Mouse (Mus musculus) T-helper 17 cell (primary cell): ENCODE measurements around the gene Crmp1.

Experiments
- in situ Hi-C, 2 experiments: fragments of 300-600 bp; cut with MboI, MseI; formaldehyde crosslinking; loops; 1 replicate in 1 of 2; 2 replicates in 1 of 2; pipeline ENCODE4 v1.15.1; 2025; ENCODE audit warnings: high pct_unique_total_duplicates in 2 of 2

Crmp1 gene

DNA sequence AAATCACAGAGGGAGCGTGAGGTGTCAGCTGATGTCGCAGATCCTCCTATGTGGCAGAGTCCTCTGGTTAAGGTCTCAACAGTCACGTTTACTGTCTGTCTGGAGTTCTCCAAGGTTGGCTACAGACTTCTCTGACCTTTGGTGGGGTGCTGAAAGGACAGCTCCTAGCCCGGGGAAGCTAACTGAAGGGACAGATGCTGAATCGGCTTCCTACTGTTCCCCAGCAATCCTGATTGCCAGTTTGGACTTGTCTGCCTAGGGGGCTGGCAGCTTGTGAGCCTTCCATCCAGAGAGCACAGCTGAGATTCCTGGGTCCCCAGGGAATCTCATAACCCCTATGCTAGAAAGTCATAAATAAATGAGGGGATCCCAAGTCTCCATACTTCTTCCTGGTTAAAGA lies 1.2 kb upstream of the Crmp1 start:
- in situ Hi-C loops: no loop called here

DNA sequence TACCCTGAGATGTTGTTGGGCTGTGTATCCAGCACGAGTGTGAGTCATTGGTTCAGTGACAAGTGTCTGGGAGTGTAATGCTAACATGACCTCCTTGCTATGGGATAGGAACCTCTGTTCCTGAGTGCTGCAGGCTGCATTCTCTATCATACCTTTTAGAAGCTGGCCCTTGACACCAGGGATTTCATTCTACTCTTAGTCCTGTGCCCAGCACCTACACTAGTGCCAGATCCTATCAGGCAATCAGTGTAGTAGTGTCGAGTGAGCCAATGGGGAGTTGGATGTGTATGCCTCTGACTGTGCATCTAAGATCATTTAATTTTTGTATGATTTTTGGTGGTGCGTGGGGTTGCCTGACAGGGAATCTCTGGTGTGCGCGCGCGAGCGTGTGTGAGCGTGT lies 516 bp upstream of the Crmp1 start:
- in situ Hi-C loops: no loop called here

DNA sequence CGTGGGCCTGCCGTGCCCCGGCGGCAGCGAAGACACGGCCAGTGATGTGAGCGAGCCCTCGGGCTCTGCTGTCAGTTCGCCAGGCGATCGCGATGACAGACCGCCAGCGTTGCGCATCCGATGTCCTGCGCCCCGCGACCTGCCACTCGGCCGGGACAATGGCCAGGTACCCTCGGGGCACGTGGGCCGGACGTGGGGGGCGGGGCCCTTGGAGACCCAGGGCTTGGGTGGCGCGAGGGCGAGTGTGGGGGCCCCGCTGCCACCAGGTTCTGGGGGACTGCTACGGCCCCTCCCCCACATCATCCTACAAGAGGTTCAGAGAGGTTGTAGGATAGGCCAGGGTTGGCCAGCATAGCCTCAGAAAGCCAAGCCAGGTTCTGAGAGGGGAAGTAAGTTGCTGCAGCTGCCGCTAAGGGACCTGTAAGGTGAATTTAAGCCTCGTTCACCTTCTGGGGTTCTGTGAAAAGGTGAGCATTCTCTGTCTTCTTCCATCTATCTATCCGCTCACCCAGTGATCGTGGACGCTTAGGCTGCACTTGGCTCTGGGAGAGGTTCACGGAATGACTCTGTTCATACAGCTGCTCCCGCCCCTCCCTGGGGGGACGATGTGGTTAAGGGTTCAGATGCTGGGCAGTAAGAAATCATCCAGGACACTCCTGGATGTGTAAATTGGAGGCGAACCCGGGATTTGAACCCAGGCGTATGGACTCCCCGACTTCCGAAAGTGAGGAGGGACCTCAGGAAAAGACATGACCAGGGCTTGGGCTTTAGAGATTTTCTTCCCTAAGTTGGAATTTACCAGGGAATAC lies 824 bp downstream of the Crmp1 start:
- in situ Hi-C loops: no loop called here

DNA sequence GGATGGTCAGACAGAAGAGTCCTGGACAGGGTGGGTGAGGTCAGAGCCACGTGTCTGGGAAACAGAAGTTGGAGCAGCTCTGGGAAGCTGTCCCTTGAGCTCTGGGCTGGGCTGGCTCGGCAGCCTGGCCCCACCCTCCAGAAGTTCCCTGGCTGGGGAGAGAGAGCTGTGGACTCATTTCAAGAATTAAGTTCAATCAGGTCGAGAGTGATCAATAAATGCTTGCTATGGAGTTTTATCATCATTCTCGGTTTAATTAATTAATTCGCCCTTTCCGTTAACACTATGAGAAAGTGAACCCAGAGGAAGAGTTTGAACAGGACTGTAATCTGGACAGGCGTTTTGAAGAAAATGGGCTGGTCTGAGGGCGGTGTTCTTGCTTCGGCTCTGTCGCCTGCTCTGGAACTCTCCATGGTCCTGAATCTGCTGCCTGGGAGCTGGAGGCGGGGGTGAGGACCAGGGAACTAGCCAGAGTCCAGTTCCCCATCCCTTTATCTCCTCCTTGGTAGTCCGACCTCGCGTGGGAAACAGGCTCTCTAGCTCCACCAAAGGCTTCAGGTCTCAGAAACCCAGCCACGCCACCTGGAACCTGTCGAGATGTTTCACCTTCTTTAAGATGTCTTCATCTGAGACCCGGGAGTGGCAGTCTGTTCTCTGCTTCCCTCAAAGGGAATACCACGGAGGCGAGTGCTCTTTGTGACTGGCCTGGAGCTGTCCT lies 1.6 kb downstream of the Crmp1 start:
- in situ Hi-C loops: no loop called here

DNA sequence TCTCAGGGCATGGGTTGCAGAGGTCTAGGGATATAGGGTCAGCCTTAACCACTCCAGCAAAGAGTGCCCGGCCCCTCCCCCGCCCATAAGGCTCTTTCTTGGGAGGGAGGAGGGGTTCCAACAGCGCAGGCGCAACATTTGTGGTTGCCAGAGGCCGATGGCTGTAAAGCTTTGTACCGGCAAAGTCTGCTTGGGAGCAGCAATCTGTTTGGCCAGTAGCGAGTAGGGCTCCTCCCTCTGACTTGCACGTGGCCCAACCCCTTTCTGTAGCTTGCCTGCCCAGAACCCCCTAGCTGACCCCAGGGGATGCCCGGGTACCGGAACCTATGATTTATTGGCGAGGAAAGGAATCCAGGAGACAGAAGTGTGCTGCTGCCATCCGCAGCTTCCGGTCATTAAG lies 2.4 kb downstream of the Crmp1 start:
- in situ Hi-C loops: no loop called here

DNA sequence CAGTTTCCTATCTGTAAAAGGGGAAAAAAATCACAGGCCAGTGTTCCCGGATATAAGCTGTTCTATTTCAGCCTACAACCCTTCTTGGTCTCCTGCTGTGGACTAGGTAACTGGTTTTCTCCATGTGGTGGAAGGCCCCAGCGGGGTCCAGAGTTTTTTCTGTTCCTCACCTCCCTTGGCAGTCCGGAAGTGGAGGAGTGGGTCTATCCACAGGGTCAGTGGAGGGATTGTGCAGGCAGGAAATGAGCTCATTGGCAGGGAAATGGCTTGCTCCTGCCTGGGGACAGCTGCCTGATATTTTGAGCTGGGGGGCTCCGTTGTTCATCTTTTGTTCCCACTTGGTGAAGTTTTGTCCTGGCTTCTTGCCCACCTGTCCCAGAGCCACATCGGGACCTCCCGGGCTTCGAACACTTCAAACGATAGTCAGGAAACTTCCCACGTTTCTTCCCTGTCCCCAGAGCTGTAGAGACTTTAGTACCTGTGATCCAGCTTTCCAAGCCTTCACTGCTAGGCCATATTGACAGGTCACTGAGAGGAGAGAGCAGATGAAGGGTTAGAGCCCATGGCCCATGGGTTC lies 3.0 kb downstream of the Crmp1 start:
- in situ Hi-C loops: no loop called here

DNA sequence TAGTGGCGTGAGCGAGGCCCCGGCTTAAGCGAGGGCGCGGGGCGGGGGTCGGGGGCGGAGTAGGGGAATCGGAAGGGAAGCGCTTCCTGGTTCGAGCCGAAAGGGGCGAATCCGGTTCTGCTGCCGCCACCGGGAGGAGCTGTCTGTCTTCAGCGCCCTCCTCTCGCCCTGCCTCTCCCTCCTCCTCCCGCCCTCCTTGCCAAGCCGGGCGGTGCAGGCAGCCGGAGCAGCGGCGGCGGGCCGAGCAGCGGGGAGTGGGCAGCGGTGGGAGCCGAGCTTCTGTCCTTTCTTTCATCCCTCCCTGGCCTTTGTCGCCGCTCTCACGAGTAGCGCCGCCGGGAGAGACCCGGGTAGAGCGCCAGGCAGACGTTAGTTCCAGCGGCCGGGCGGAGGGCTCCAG lies 3.9 kb downstream of the Crmp1 start:
- in situ Hi-C loops: no loop called here

DNA sequence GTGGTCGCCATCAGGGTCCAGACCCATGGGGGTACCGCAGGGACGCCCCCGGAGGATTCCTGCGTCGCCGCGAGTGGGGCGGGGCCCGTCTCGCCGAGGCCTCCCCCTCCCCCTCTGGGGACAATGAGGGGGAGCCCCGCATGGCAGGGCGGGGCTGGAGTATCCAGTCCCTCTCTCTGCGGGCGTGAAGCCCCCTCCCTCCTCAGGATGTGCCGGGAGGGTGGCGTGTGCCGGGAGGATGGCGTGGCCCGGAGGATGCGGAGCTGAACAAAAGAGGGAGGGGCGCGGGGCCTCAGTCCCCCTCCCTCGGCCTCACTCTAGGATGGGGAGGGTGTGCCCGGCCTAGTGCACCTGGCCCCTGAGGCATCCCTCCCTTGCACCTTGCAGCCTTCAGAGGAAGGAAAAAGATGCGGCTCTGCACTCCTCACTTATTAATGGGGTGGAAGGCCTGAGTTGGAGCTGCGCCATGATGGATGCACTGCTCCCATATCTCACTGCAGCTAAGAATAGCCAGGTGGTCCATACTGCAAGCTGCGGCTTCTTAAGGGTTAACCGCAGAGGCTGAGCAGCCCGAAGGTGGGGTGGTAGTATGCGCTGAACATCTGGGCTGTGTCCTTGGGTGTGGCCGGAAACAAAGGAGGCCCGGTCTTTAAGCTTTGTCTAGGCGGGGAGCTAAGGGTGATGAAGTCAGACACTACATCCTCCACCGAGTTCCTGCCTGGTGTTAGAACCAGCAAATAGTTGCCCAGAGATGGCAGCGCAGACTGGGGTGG lies 4.6 kb downstream of the Crmp1 start:
- in situ Hi-C loops: no loop called here

DNA sequence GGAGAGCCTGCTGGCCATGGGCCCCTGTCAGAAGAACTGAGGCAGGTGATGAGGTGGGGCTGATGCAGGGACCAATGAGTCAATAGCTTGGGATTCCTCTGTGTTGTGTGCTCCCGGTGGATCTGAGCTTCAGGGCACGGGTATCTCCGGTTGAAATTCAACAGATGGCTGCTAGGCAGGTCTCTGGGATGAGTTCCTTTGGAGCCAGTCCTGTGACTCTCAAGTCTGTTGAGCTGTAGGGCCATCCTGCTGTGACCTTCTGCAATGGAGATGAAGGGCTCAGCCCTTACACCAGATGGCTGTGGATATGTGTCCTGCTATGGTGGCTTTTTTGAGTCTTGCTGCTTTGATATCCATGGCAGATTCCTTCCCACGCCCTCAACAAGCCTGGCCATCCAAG lies 5.7 kb downstream of the Crmp1 start:
- in situ Hi-C loops: no loop called here

DNA sequence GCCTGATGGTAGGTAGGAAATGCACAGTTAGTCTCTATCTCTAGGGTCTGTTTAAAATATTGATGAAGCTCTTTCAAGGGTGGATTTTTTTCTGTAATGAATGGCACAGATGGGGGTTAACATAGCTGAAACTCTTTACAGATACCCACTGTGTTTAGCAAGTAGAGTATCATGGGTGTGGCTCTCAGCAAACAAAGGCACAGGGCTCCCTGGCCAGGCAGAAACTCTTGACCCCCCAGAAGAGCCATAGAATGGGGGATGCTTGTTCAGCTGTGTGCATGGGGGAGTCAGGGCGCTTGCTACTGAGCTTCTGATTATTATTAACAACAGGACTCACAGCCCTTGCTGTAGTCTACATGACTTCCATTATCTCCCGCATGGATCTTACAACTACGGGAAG lies 7.1 kb downstream of the Crmp1 start:
- in situ Hi-C loops: no loop called here

DNA sequence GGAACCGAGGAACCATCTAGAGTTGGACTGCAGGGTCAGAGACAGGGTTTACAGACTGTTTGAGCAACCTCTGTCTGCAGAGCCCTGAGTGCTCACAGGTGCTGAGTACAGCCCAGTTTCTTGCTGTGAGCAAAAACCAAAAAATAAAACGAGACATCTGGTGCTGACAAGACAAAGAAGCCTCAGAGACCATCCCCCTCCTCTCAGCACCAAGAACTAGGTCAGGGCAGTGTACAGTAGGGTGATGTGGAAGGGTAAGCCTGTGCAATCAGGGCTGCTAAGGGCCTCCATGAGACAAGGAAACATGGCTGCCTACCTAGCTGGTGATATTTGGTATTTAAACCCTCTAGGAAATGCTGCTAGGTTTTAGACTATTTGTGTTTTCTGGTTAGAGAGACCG lies 9.9 kb downstream of the Crmp1 start:
- in situ Hi-C loops: no loop called here

DNA sequence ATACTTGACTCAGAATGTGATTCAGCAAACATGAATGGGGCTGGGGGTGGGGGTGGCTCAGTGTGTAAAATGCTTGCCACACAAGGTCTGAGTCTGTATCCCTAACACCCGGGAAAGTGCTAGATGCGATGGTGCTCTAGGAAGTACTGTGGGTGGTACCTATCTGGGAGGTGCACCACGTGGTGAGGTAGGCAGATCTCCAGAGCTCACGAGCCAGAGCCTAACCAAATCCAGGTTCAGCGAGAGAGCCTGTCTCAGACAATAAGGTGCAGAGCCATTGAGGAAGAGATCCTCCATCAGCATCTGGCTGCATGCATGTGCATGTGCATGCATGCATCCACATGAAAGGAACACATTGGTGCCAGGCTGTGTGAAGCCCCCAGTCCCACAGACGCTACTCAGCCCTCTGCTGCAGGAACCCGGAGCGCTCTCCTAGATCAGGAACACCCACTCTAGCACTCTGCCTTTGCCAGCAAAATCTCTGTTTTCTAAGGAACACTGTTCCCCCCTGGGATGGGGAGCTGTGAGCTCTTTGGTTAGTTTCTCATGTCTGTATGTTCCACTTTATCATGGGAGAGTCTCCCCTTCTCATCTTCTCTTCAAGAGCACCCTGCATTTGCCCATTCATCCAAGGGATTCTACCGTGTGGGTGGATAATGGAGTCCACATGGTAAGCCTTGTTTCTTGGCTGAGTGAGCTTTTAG lies 10.5 kb downstream of the Crmp1 start:
- in situ Hi-C loops: no loop called here

DNA sequence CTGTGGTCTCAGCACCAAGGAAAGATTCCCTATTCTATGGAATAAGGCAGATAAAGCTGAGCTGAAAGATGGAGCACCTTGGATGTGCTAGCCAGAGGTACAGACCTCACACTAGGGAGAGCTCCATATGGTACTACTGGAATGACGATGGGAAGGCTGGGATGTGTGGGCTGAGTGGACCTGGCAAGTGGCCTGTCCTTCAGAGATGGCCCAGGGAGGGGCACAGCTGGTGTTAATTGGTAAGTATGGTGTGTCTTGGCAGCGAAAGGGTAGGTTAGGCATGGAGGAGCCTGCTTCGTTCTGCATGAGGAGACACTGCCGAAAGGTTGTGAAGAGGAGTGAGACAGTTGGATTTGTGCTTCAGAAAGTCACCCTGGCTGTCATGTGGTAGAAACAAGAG lies 12.8 kb downstream of the Crmp1 start:
- in situ Hi-C loops: no loop called here

DNA sequence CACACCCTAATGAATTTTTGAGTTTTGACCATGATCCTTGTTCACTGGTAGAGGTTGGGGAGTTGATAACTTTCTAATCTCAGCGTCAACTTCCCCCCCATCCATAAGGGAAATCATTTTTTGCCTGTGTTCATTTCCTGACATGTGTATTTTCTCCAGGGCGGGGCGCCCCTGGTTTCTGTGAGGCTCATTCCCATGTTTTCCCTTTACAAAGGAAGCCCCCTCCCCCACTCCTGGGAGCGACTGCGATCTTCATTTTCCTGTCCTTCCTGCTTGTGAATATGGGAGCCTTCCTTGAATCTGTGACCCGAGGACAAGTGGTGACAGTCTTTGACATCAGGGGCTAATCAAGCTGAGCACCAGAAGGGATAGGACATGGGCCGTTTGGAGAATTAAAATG lies 15.1 kb downstream of the Crmp1 start:
- in situ Hi-C loops: no loop called here

DNA sequence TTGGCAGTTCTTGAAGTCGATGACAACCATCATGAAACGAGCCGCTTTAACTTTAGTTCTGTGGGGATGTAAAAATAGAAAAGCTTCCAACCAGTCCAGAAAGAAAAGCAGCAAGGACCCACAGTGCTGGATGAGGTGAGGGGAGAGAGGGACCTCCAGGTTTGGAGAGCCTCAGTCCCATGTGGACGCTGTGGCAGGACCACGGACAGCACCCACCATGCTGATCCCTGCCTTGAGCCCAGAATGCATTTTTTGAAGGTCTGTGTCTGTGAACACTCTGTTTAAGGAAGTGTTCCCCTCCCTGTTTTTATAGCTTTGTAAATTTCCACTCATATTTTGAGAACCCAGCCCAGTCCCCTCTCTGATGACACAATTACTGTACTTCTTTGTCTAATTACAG lies 15.5 kb downstream of the Crmp1 start:
- in situ Hi-C loops: no loop called here

DNA sequence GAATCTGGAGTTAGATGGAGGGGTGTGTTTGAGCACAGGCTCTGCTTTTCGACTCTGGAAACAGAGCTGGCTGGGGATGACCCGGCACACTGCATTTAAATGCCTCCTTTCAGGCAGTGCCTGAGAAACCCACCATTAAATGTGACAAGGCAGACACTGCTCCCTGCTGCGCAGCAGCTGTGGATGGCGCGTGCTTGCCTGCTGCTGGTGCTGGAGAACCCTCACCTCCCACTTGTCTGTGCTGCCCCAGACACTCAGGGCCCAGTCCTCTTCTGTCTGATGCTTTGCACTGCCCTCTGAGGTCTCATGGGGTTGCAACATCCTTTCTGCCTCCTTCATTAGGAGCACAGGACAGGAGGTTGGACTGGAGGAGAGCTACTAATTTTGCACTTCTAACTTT lies 20.0 kb downstream of the Crmp1 start:
- in situ Hi-C loops: loop anchor here in 1 of 2 experiments (10.0 kb wide), 1 partner anchor 287 kb away; no protein-coding TSS in a partner anchor

DNA sequence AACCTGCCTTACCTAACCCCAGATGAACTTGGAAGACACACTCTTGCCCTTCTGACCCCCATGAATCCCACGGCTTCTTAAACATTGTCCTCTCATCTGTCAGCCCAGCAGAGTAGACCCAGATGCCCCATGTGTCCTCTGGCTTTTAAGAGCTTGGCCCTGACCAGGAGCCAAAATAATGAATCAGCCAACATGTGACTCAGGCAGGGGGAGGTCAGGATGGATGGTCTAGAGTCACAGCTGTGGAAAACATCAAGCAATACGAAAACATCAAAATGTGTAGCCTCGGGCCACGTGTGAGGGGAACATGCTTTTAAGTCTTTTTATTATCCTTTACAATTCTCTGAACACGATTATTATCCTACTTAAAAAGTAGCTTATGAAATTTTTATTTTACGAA lies 22.1 kb downstream of the Crmp1 start:
- in situ Hi-C loops: loop anchor here in 1 of 2 experiments (10.0 kb wide), 1 partner anchor 289 kb away; no protein-coding TSS in a partner anchor

DNA sequence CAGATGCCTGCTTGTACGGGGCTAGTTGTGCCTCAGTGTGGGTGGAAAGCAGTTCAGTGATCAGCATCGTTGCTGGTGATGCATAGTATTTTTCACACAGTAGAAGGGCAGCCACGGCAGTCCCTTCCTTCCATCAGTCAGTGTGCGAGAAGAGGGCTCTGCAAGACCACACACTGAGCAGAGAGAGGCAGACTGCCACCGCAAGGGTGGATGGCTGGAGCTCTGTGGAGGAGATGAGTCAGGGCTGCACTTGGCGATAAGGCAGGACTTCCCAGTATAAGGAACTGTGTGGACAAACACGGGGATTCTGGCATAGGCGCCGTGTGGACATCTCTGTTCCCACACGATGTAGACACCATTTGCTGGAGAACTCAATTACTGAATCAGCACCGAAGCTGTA lies 39.3 kb downstream of the Crmp1 start:
- in situ Hi-C loops: no loop called here

DNA sequence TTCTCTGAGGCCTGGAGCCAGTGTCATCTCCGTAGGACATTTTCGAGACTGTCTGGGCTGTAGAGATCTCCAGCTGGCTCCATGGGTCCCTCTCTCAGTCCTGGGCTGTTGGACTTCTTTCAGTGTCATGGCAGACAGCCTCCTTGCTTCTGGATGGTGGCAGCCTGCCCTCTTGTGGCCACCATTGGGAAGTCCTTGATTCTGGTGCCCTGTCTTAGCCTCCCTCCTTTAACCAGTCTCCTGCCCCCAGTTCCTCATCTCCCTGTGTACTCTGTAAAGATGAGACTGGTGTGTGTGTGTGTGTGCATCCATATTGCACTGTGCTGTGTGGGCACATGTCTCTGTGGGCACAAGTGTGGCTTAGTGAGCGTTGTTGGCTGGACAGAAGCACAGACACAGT lies 46.6 kb downstream of the Crmp1 start:
- in situ Hi-C loops: no loop called here

DNA sequence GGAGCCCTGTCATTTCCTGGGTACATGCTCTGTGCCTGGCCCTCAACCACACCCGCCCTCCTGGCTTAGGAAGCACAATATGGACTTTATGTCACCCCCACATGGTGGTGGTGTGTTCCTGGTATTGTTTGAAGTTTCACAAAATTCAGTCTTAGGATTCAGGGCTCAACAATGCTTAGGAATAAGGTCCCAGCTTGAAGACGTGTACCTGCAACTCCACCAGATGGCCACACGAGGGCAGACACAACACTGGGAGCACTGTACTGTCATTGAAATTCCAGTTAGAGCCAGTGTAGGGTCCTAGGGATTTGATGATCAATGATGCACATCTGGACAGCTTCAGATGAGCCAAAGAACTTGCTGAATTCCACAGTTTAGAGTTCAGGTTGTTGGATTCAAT lies 47.5 kb downstream of the Crmp1 start:
- in situ Hi-C loops: no loop called here

DNA sequence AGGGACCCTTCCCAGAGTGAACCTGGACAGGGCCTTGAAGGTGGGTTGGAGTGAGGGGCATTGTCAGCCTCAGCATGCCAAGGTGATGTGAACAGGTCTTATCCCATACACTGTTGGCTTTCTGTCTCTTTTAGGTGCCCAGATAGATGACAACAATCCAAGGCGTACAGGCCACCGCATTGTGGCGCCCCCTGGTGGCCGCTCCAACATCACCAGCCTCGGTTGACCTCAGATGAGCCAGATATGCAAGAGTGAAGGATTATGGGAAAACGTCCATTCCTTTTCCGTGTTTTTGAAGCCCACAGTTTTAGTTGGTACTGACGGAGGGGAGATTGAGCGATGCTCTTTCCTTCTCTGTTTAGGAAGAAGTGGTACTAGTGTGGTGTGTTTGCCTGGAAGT lies 49.2 kb downstream of the Crmp1 start:
- in situ Hi-C loops: no loop called here
